Mouse (Mus musculus): ENCODE data around the gene Fam49a. TPM values are rescaled to one million over a fixed set of nuclear protein-coding genes. Genes with fewer than 3 reads are reported as not detected.

Gene Fam49a
- polyA plus RNA-seq (2014; fragmentation: Nextera tagmentation; extraction: Ambion mirVana): 131 and 182 TPM in 2 replicates

GRCm38 (mm10) chr12:12261987-12262971, at the start of gene Fam49a:
Gene Fam49a, plus strand, starts transcription at chr12:12262139.
- DNase-seq (ENCODE audit: low spot score) (peak; percentile 78), ATAC-seq (peak; percentile 93)
- under 1% methylated on average over 57 of the region's 62 CpGs for WGBS
- Histone ChIP-seq H3K9ac (ENCODE audit: low read length) (peak within 1 kb of the TSS; percentile 90), H3K4me3 (ENCODE audit: low read depth, low read length) (peak within 1 kb of the TSS; percentile 65), H3K9me3 (replicated peaks; ENCODE audit: control insufficient read depth, low read length) (no peaks in the 10 kb centered on the region), H3K27me3 (replicated peaks; ENCODE audit: control insufficient read depth, insufficient read depth, low read length) (no peaks in the 10 kb centered on the region; the same call in 1 of the 2 replicates), H3K4me2 (ENCODE audit: low read length) (peak within 1 kb of the TSS; percentile 78), H3K36me3 (ENCODE audit: control insufficient read depth, insufficient read depth, low read length) (no peaks in the 10 kb centered on the region), H3K4me1 (ENCODE audit: control insufficient read depth, insufficient read depth, low read length) (peaks cover 21% of the 10 kb centered on the region), H3K27ac (ENCODE audit: low read depth, low read length) (peak within 1 kb of the TSS; percentile 81)

GRCm38 (mm10) chr12:12213536-12213935, 48.4 kb upstream of the Fam49a start:
- Histone ChIP-seq H3K9me3 (replicated peaks; ENCODE audit: control insufficient read depth, low read length) (no peaks in the 10 kb centered on the region), H3K4me1 (ENCODE audit: control insufficient read depth, insufficient read depth, low read length) (no peaks in the 10 kb centered on the region), H3K27me3 (replicated peaks; ENCODE audit: control insufficient read depth, insufficient read depth, low read length) (no peaks in the 10 kb centered on the region), H3K36me3 (ENCODE audit: control insufficient read depth, insufficient read depth, low read length) (no peaks in the 10 kb centered on the region), H3K9ac (ENCODE audit: low read length) (no peak overlapping the region), H3K27ac (ENCODE audit: low read depth, low read length) (no peak overlapping the region), H3K4me2 (ENCODE audit: low read length) (no peak overlapping the region), H3K4me3 (ENCODE audit: low read depth, low read length) (no peak overlapping the region)
- ATAC-seq (no peak), DNase-seq (ENCODE audit: low spot score) (no peak)
- WGBS: 75% methylated on average over 3 of the region's 3 CpGs

- Histone ChIP-seq H3K9me3 (replicated peaks; ENCODE audit: control insufficient read depth, low read length) (no peaks in the 10 kb centered on the region), H3K4me3 (ENCODE audit: low read depth, low read length) (no peak overlapping the region), H3K9ac (ENCODE audit: low read length) (no peak overlapping the region), H3K4me1 (ENCODE audit: control insufficient read depth, insufficient read depth, low read length) (no peaks in the 10 kb centered on the region), H3K27me3 (replicated peaks; ENCODE audit: control insufficient read depth, insufficient read depth, low read length) (no peaks in the 10 kb centered on the region), H3K36me3 (ENCODE audit: control insufficient read depth, insufficient read depth, low read length) (no peaks in the 10 kb centered on the region), H3K27ac (ENCODE audit: low read depth, low read length) (no peak overlapping the region), H3K4me2 (ENCODE audit: low read length) (no peak overlapping the region)
- DNase-seq (ENCODE audit: low spot score) (peak; percentile 2), ATAC-seq (no peak)
- WGBS: 68% methylated on average over 5 of the region's 5 CpGs
Measured at GRCm38 (mm10) chr12:12218947-12219346, 43.0 kb upstream of the Fam49a start.

GRCm38 (mm10) chr12:12220755-12221496, 41.0 kb upstream of the Fam49a start:
- DNase-seq (ENCODE audit: low spot score): peak; percentile 90
- no peaks in the 10 kb centered on the region for H3K36me3 ChIP-seq (ENCODE audit: control insufficient read depth, insufficient read depth, low read length)
- peak overlapping the region; percentile 75 for H3K27ac ChIP-seq (ENCODE audit: low read depth, low read length)
- H3K4me1 ChIP-seq (ENCODE audit: control insufficient read depth, insufficient read depth, low read length): peaks cover 3% of the 10 kb centered on the region; the same call in 1 of the 2 replicates
- no peaks in the 10 kb centered on the region for H3K9me3 ChIP-seq (replicated peaks; ENCODE audit: control insufficient read depth, low read length)
- no peak overlapping the region for H3K4me2 ChIP-seq (ENCODE audit: low read length)
- 59% methylated on average over 8 of the region's 8 CpGs for WGBS
- H3K4me3 ChIP-seq (ENCODE audit: low read depth, low read length): no peak overlapping the region
- H3K9ac ChIP-seq (ENCODE audit: low read length): no peak overlapping the region
- ATAC-seq: peak; percentile 94
- H3K27me3 ChIP-seq (replicated peaks; ENCODE audit: control insufficient read depth, insufficient read depth, low read length): no peaks in the 10 kb centered on the region

GRCm38 (mm10) chr12:12222585-12223290, 39.2 kb upstream of the Fam49a start:
- Histone ChIP-seq H3K27me3 (replicated peaks; ENCODE audit: control insufficient read depth, insufficient read depth, low read length) (no peaks in the 10 kb centered on the region), H3K36me3 (ENCODE audit: control insufficient read depth, insufficient read depth, low read length) (no peaks in the 10 kb centered on the region), H3K4me1 (ENCODE audit: control insufficient read depth, insufficient read depth, low read length) (peaks cover 3% of the 10 kb centered on the region; the same call in 1 of the 2 replicates), H3K9me3 (replicated peaks; ENCODE audit: control insufficient read depth, low read length) (no peaks in the 10 kb centered on the region), H3K4me3 (ENCODE audit: low read depth, low read length) (no peak overlapping the region), H3K4me2 (ENCODE audit: low read length) (no peak overlapping the region), H3K27ac (ENCODE audit: low read depth, low read length) (no peak overlapping the region), H3K9ac (ENCODE audit: low read length) (no peak overlapping the region)
- ATAC-seq (no peak), DNase-seq (ENCODE audit: low spot score) (no peak)
- 79% methylated on average over 9 of the region's 9 CpGs for WGBS

GRCm38 (mm10) chr12:12223336-12223735, 38.6 kb upstream of the Fam49a start:
- ATAC-seq (no peak), DNase-seq (ENCODE audit: low spot score) (no peak)
- no peaks in the 10 kb centered on the region for H3K9me3 ChIP-seq (replicated peaks; ENCODE audit: control insufficient read depth, low read length)
- no peak overlapping the region for H3K27ac ChIP-seq (ENCODE audit: low read depth, low read length)
- H3K4me3 ChIP-seq (ENCODE audit: low read depth, low read length): no peak overlapping the region
- WGBS: 92% methylated on average over 2 of the region's 2 CpGs
- no peaks in the 10 kb centered on the region for H3K27me3 ChIP-seq (replicated peaks; ENCODE audit: control insufficient read depth, insufficient read depth, low read length)
- no peak overlapping the region for H3K4me2 ChIP-seq (ENCODE audit: low read length)
- no peak overlapping the region for H3K9ac ChIP-seq (ENCODE audit: low read length)
- H3K36me3 ChIP-seq (ENCODE audit: control insufficient read depth, insufficient read depth, low read length): no peaks in the 10 kb centered on the region
- H3K4me1 ChIP-seq (ENCODE audit: control insufficient read depth, insufficient read depth, low read length): peaks cover 3% of the 10 kb centered on the region; the same call in 1 of the 2 replicates

- H3K27ac ChIP-seq (ENCODE audit: low read depth, low read length): no peak overlapping the region
- H3K4me3 ChIP-seq (ENCODE audit: low read depth, low read length): no peak overlapping the region
- no peak overlapping the region for H3K9ac ChIP-seq (ENCODE audit: low read length)
- H3K36me3 ChIP-seq (ENCODE audit: control insufficient read depth, insufficient read depth, low read length): no peaks in the 10 kb centered on the region
- WGBS: 61% methylated on average over 6 of the region's 6 CpGs
- H3K9me3 ChIP-seq (replicated peaks; ENCODE audit: control insufficient read depth, low read length): no peaks in the 10 kb centered on the region
- H3K4me2 ChIP-seq (ENCODE audit: low read length): no peak overlapping the region
- peaks cover 3% of the 10 kb centered on the region; the same call in 1 of the 2 replicates for H3K4me1 ChIP-seq (ENCODE audit: control insufficient read depth, insufficient read depth, low read length)
- DNase-seq (ENCODE audit: low spot score): peak; percentile 68
- no peaks in the 10 kb centered on the region for H3K27me3 ChIP-seq (replicated peaks; ENCODE audit: control insufficient read depth, insufficient read depth, low read length)
- ATAC-seq: peak; percentile 74
Measured at GRCm38 (mm10) chr12:12225706-12226105, 36.2 kb upstream of the Fam49a start.

GRCm38 (mm10) chr12:12227594-12227993, 34.3 kb upstream of the Fam49a start:
- 90% methylated on average over 3 of the region's 3 CpGs for WGBS
- DNase-seq (ENCODE audit: low spot score): no peak
- H3K4me2 ChIP-seq (ENCODE audit: low read length): no peak overlapping the region
- no peaks in the 10 kb centered on the region for H3K9me3 ChIP-seq (replicated peaks; ENCODE audit: control insufficient read depth, low read length)
- H3K9ac ChIP-seq (ENCODE audit: low read length): no peak overlapping the region
- no peak overlapping the region for H3K27ac ChIP-seq (ENCODE audit: low read depth, low read length)
- no peaks in the 10 kb centered on the region for H3K27me3 ChIP-seq (replicated peaks; ENCODE audit: control insufficient read depth, insufficient read depth, low read length)
- no peak overlapping the region for H3K4me3 ChIP-seq (ENCODE audit: low read depth, low read length)
- ATAC-seq: no peak
- no peaks in the 10 kb centered on the region for H3K36me3 ChIP-seq (ENCODE audit: control insufficient read depth, insufficient read depth, low read length)
- peaks cover 3% of the 10 kb centered on the region; the same call in 1 of the 2 replicates for H3K4me1 ChIP-seq (ENCODE audit: control insufficient read depth, insufficient read depth, low read length)
